Mouse (Mus musculus) heart, adult 11 months (tissue): ENCODE measurements around the gene Bysl.
"Not testable (repeated sequence)": the region's sequence is repeated elsewhere in the genome, so short reads cannot be mapped to it uniquely, and the experiment has no call there.

ENCODE experiments used
- DNase-seq: peaks from one replicate; pipeline ENCODE4 v3.0.0; 2022

Bysl gene

GRCm38 (mm10) chr17:47610849-47611660, at the start of gene Bysl, which contains the start of the genes Med20 and Gm20517:
Gene Bysl (minus strand): TSS chr17:47611492.
Gene Med20 (plus strand): TSS chr17:47611582.
Gene Gm20517 (plus strand): TSS chr17:47611589.
- peak; percentile 99 for DNase-seq

DNA sequence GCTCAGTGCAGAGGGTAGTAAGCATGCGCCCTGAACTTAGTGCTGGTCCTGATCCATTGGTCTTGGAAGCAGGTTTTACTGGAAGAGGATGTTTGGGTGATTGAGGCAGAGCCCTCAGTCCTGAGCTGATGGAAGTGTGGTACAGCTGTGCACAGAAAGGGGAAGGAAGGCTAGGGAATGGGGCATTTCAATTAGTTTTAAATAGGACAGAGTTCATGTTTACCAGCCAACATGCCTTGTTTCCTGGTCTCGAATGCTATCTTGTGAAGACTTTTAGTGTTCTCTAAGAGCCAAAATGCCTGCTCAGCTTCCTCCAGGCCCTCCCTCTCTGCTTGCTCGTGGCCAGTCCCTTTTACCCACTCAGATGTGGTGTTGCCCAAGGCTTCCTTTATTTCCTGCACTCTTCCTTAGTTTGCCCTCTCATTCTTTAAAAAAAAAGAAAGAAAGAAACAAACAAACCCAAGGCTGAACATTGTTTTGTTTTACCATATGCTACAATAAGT, 47.5 kb upstream of the Bysl start:
- peak; percentile 91 for DNase-seq

DNA sequence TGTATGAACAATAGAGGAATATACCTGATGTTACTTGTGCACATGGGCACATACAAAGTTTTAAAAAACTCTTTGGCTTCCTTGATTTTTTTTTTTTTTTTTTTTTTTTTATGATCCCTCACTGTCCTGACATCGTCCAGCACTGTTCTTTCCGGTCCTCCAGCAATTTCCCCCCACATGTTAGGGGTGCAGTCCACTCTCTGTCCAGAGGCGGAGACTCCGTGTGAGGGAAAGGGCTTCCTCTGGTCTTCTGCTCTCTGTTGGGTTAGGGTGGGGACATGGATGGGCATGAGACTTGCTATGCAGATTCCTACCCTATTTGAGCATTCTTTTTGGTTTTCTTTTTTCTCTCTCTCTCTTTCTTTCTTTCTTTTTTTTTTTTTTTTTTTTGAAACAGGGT, 46.6 kb upstream of the Bysl start:
- peak; percentile 77 for DNase-seq

GRCm38 (mm10) chr17:47655697-47656096, 44.4 kb upstream of the Bysl start:
- DNase-seq: peak; percentile 68

DNA sequence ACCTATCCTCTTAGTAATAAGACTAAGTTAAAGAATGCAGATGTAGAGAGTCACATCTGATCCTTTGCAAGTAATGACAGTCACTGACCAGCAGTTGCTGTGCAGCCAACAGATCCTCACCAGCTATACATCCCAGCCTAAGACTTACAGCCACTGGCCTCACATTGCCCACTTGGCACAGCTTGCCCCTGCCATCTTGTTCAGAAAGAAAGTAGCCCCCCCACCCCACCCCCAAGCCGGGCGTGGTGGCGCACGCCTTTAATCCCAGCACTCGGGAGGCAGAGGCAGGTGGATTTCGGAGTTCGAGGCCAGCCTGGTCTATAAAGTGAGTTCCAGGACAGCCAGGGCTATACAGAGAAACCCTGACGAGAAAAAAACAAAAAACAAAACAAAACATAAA, 43.1 kb upstream of the Bysl start:
- DNase-seq: peak; percentile 52

GRCm38 (mm10) chr17:47651953-47652352, 40.7 kb upstream of the Bysl start:
- peak; percentile 27 for DNase-seq

- DNase-seq: peak; percentile 64
Observed at GRCm38 (mm10) chr17:47648966-47649365, 37.7 kb upstream of the Bysl start.

- peak; percentile 94 for DNase-seq
Observed at GRCm38 (mm10) chr17:47646683-47647082, 35.4 kb upstream of the Bysl start.

DNA sequence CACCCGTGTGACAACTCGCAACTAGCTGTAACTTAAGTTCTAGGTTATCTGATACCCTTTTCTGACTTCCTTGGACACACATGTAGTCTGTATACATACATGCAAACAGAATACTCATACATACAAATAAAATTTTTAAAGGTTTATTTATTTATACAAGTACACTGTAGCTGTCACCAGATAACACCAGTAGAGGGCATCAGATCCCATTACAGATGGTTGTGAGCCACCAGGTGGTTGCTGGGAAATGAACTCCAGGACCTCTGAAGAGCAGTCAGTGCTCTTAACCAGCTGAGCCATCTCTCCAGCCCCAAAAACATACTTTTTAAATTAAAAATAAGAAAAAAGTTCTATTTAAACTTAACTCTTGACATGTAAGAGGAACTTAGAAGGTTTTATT, 31.7 kb upstream of the Bysl start:
- peak; percentile 30 for DNase-seq

- peak; percentile 83 for DNase-seq
Observed at GRCm38 (mm10) chr17:47633999-47634770, 22.9 kb upstream of the Bysl start.

GRCm38 (mm10) chr17:47632181-47632840, 21.0 kb upstream of the Bysl start:
- peak; percentile 78 for DNase-seq

DNA sequence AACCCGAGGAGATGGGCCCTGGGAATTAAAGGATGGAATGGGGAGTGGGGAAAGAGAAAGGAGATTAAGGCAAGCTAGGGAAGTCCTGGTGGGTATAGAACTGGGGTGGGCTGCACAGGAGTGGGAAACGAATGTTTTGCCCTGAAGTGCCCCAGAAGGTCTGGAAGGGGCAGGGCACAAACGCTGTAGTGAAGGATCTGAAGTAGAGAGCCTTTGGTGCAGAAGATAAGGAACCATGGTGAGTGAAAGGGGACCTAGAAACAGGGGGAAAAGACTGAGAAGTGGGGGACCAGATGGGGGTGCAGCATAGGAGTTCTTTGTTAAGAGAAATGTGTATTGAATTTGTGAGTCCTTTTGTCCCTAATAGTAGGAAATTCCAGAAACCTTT, 19.4 kb upstream of the Bysl start, which contains the start of gene Usp49:
Gene Usp49 (plus strand): TSS at position 13 of the 388 bp plus-strand sequence.
- no peak for DNase-seq

- DNase-seq: peak; percentile 97
Observed at GRCm38 (mm10) chr17:47629717-47630677, 18.7 kb upstream of the Bysl start.

DNA sequence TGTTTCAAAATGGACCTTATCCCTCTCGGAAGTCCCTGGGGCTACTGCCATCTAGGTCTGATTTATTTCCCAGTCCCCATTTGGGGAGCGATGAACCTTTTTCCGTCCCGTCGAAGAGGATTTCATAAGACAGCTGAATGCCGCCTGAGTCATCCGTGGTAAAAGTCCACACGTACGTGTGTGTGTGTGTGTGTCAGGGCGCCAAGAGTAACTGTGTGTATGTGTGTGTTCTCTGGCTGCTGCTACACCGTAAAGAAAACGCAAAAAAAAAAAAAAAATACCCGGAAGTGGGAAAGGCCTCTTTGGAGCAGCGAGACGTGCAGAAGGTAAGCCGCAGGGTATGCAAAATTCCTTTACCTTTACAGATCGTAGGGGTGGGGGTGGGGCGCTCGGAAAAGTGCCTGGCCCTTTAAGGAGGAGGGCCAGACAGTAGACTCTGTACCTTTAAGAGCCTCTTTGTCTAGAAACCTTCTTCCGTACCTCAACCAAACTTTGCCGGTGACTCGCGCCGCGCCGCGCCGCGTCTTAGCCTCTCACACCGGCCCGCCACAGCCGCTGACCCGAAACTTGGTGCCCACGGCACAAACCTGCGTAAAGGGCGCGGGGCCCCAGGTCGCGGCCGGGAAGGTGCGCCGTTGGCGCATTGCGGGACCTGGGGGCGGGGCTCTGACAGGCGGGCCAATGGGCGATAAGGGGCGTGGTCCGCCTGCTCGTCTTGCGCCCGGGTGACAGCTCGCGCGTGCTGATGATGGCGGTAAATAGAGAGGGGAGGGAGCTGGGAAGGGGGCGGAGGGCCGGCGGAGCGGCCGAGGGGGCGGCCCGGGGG, 17.8 kb upstream of the Bysl start:
- peak; percentile 99 for DNase-seq

GRCm38 (mm10) chr17:47627791-47628190, 16.5 kb upstream of the Bysl start:
- DNase-seq: peak; percentile 33

DNA sequence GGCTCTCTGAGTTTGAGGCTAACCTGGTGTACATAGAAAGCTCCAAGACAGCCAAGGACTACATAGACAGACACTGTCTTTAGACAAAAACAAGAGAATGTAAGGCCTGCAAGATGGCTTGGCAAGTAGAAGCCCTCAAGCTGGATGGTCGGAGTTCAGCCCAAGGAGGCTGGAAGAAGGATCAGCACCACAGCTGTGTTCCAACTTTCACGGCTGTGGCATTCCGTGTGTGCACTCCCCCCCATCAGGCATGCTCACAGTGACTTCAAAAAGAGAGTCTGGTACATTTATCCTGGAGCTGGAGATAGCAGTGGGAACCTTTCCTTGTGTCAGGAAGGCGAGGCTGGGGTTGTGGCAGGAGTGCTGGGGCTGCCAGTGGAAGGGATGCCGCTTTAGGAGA, 14.7 kb upstream of the Bysl start:
- DNase-seq: peak; percentile 7

GRCm38 (mm10) chr17:47625088-47625487, 13.8 kb upstream of the Bysl start:
- DNase-seq: peak; percentile 90

- not testable (repeated sequence) for DNase-seq
Observed at GRCm38 (mm10) chr17:47624572-47624971, 13.3 kb upstream of the Bysl start.

- DNase-seq: peak; percentile 88
Observed at GRCm38 (mm10) chr17:47622912-47623554, 11.7 kb upstream of the Bysl start.
